Mouse (Mus musculus): ENCODE measurements around the gene Psmb5.
A peak's percentile ranks its signal among the peaks of the same experiment; 100 is the strongest.

The Psmb5 gene

DNA sequence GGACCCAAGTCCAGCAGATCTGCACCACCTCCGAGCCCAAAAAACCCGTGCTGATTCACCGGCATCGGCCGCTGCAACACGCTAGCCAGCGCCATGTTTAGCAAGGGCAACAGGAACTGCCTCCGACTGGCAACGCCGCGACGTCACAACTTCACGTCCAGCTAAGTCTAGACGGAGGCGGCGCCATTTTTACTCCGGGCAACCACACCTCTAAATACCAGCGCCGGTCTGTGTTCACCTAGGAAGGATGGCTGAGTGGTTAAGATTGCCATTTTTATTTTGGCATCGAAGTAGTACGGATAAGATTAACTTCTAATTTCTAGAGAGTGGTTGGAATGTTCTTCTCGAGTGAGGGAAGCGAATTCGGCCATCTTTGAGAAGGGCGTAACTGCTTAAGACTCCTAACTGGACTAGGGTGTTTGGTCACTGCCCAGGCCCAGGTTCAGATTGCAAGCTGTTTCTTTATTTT, at the start of gene Psmb5:
TSS of gene Psmb5 (minus strand) at position 126 of the 469 bp plus-strand sequence.
- DNase-seq (ENCODE audit: low read depth in 2 of 2, low spot score in 2 of 2): peak; percentile 78 to 81

DNA sequence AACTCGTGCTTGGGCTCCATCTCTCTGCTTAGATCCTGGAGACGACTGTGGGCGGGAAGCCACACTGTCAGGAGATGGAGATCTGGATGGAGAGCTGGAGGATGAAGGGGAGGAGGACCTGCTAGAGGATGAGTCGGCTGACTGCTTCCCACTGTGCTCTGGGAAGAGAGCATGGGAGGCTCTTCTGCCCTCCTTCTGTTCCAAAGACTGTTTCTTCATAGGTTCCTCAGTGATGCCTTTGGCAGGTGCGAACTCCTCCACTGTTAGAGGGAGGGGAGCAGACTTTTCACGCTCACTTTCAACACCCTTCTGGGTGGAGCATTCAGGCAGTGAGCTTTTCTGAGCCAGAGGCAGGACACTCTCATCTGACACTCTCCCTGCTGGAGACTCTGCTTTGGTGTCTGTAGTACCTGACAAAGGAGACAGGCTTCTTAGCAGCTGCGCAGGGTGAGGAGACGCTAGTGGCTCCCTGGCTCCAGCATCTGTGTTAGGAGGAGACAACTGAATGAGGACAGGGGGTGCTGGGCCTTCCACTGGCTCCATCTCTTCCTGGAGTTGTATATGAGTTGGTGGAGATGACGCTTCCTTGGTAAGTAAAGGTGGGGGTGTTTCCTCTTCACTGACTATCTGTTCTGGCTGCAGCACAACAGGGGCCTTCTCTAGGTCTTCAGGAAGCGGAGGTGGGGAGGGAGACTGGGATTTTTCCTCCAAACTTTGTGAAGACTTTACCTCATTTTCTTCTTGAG, 46.8 kb upstream of the Psmb5 start:
- DNase-seq (ENCODE audit: low read depth in 2 of 2, low spot score in 2 of 2): no peak

DNA sequence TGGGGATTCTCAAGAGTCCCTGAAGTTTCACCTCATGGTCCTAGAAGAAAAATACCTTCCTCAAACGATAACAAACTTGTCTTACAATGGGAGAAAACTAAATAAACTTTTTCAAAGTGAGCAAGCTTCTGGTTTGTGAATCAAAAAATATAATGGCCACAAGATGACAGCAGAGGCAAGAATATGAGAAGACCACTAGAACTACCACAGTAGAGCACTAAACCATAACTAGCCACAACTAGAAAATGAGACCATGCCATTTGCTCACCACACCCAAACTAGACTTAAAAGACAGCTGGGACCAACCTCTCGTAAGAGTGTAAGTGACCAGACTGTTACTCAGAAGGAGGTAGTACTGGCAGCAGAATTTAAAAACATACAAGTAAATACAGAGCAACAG, 42.2 kb upstream of the Psmb5 start:
- peak in 1 of 2 experiments; percentile 35 for DNase-seq (ENCODE audit: low read depth in 2 of 2, low spot score in 2 of 2)

DNA sequence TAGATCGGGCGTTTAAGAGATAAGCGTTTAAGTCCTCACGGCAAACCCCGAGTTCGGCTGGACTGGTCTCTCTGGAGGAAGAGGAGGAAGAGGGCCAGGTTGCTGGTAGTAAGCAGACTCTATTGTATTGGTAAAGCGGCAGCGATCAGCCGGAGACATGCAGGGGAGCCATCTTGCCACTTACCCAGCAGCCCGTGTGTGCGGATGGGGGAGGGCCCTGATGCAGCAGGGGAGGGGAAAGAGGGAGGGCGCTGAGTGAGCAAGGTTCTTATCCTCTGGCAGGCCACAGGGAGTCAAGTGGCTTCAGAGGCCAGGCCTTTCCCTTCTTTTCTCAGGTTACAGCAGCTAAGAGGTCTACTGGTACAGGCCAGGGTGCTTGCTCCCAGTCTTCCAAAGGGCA, 35.7 kb upstream of the Psmb5 start:
- DNase-seq (ENCODE audit: low read depth in 2 of 2, low spot score in 2 of 2): peak; percentile 68 to 71

DNA sequence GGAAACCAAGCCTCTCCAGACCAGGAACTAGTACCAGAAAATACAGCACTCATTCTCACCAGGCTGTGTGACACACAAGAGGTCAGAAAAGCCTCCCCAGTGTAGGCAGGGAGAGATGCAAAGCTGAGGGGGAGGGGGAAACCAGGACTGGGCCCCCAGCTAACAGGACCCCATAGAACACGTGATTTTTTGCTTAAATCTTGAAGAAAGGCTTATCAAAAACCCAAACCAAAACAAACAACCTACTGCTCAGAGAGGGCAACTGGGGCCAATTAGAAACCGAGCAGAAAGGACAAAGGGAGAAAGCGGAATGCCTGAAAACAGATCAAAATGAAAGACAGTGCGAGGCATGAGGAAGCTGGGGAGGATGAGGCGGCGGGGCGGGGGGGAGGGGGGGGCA, 35.0 kb upstream of the Psmb5 start:
- no peak for DNase-seq (ENCODE audit: low read depth in 2 of 2, low spot score in 2 of 2)

DNA sequence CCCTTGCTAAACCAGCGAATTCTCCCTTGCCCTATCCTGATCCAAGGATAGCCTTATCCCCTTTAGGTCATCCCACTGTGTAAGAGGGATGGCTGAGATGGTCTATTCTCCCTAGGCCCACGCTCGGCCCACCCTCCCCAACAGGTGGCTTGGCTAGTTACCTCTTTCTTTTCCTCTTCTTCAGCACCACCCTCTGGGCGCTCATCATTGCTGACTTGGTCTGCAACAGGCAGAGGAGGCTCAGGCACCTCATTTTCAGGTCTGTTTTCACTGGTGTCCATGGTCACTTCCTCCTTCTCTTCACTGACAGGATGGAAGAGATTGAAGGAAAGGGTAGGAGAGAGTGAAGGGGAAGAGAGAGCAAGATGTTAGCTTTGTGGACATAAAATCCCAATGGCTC, 33.7 kb upstream of the Psmb5 start:
- no peak for DNase-seq (ENCODE audit: low read depth in 2 of 2, low spot score in 2 of 2)

DNA sequence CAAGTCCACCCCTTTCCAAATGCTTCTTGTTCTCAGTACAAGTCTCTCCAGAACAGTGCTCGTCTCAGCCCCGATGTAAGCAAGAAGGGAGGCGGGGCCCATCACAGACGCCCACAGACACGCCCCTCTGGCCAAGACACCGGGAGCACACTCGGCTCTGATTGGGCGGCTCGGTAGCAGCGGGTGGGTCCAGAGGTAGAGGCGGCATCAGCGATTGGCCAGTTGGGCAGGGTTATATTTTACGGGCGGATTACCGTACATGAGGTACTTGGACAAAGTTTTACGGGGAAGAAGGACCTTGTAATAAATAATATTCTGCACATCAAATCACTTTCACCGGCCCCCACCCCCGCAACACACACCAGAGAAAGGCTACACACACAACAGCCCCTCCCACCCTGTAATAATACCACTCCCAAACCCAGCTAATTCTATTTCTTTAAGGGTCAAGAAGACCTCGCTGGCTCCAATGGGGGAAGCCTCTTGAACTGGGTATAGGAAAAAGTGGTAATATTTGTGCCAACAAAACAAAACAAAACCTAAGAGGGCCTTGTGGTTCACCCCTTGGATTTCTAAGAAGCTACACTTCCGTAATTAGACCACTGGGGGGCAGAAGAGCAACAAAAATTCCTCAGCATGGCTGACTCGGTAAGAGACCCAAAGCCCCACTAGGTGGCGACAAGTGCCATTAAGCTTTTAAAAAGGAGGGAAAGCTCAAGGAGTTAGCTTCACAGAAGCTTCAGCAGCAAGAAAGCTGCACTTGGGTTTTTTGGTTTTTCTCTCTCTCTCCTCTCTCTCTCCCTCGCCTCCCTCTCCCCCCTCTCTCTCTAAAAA, 33.0 kb upstream of the Psmb5 start:
- peak; percentile 80 to 92 for DNase-seq (ENCODE audit: low read depth in 2 of 2, low spot score in 2 of 2)

DNA sequence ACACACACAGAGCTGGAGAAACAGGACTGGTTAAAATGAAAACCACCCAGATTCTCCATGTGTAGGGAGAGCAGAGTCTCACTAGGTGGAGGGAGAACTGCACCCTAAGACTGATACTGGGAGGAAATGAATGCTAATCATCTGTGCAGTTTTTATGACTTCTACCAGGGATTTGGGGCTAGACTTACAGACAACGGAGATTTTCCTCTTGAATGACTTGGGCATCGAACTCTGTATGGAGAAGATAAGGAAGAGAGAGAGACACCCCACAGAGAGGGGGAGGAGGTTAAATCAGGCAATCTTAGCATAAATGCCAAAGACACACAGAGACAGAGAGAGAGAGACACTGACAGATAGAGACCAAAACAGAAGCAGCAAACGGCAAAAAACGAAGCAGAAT, 30.1 kb upstream of the Psmb5 start:
- no peak for DNase-seq (ENCODE audit: low read depth in 2 of 2, low spot score in 2 of 2)

DNA sequence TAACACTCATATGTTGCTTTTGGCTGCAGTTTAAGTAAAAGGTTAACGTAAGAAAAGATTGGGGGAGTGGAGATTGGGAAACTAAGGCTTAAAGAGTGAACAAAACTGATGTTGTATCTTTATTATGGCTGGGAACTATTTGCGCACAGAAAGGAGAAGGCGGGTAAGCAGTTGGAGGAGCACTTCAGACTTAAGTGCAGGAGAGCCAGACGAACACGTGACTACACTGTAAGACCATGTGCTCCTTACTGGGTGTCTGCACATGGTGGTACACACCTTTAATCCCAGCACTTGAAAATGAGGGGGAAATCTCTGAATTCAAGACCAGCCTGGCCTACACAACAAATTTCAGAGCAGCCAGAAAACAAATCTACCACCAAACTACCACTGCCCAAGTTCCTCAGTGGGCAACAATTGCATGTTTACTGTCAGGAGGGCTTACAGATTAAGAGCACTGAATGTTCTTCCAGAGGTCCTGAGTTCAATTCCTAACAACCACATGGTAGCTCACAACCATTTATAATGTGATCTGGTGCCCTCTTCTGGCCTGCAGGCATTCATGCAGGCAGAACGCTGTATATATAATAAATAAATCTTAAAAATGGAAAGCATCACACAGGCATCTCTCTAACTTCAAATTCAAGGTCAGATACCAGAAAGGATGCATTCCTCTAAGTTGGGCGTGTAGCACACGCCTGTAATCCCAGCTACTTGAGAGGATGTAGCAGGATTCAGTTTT, 29.2 kb upstream of the Psmb5 start:
- no peak for DNase-seq (ENCODE audit: low read depth in 2 of 2, low spot score in 2 of 2)

DNA sequence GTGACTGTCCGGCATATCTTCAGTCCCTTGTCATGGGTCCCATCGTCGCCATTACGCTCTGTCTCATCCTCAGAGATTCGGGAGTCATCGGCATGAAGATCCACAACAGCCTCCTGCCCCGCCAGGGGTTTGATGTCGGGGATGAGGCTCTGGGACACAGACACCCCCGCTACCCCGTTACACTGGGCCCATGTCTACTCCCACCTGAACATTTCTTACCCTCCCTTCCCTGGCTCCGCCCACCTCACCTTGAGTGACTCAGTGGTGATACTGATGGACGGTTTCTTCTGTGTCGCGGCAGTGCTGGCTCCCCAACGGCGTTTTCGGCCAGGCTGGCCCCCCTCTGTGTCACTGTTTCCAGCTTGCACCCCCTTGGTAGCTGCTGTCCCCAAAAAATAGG, 28.6 kb upstream of the Psmb5 start:
- DNase-seq (ENCODE audit: low read depth in 2 of 2, low spot score in 2 of 2): no peak

DNA sequence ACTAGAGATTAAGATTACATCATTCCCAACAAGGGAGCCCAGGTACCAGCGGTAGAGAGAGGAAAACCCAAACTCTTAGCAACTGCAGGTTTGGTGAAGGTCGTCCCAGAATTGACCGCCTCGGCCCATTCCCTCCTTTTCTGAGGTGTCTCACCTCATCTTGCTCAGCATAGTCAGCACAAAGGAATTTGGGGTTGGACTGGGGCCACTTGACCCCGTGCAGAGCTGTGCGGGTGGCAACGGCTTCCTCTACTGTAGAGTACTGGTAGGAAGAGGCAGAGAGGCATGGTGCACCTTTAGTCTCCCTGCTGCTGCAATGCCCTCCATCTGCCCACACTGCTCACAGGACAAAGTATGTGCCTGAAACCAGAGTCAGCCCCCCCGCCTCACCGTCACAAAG, 26.5 kb upstream of the Psmb5 start:
- DNase-seq (ENCODE audit: low read depth in 2 of 2, low spot score in 2 of 2): no peak

DNA sequence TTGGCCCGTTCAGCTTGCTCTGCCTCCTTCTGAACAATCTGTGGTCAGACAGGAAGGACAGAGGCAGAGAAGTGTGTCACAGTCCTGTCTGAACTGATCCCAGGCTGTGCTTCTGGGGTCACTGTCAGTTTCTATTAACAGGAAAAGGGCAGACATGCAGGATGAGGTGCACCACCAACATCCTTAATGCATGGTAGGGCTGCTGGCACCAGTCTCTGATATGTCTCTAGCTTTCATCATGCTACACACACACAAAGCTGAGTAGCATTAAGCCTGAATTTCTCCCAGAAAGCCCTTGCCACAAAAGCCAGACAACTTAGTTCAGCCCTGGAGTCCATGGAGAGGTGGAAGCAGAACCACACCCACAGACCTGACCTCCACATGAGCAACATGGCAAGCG, 25.2 kb upstream of the Psmb5 start:
- no peak for DNase-seq (ENCODE audit: low read depth in 2 of 2, low spot score in 2 of 2)

DNA sequence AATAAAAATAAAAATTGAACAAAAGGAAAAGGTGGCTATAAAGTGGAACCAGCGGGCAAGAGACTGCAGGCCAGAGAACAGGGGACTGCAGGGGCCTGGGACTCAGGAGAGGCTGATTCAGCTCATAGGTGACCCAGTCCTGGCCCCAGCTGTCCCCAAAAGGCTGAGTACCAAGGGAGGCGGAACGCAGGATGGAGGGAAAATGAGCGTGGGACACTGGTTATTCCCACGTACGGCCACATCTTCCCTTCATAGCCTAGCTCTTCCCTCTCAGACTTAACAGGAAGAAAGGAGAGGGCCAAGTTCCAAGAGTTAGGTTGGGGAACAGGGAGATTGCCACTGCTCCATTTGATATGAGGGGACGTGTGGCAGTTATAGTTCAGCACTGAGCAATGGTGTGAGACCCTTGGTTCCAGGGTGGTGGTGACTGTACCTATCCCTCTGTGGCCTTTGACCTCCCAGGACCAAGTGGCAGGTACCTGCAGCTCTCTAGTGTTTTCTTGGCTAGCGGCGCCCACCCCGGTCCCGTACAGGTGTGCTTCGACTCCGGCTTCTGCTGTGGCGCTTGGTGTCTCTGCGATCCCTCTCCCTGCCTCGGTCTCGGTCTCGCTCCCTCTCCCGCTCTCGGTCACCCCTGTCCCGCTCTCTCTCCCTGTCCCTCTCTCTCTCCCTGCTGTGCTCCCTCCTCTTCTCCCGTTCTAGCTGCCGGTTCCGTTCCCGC, 24.6 kb upstream of the Psmb5 start:
- DNase-seq (ENCODE audit: low read depth in 2 of 2, low spot score in 2 of 2): no peak

DNA sequence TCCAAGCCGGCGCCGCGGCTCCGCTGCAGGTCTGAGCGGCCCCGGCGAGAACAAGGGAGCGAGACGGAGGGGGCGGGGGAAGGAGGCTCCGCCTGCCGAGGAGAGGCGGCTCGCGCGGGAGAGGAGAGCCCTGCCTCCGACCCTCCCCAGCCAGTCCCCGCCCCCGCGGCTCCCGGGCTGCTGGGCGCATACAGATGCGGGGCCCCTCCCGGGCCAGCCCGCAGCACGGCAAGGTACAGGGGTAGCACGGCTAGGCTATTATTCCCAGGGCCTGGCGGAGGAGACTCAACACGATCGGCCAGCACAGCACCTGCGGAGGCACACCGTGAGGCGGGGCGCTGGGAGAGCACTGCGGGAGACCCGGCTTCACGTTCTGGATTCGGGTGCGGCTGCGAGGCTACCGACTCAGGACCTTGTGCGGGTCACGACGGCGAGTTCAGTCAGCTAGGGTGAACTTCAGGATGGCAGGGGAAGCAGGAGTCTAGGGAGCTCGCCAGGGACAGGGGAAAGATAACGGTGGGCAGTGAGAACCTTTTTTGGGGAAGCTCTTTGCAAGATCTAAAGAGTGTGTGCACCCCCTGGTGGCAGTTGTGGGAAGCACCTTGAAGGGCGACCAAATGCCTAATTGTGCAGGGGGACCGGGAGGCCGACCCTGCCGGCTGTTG, 23.6 kb upstream of the Psmb5 start, which contains the start of gene Cdh24:
TSS of gene Cdh24 (minus strand) at position 60 of the 665 bp plus-strand sequence.
- peak; percentile 86 to 93 for DNase-seq (ENCODE audit: low read depth in 2 of 2, low spot score in 2 of 2)

DNA sequence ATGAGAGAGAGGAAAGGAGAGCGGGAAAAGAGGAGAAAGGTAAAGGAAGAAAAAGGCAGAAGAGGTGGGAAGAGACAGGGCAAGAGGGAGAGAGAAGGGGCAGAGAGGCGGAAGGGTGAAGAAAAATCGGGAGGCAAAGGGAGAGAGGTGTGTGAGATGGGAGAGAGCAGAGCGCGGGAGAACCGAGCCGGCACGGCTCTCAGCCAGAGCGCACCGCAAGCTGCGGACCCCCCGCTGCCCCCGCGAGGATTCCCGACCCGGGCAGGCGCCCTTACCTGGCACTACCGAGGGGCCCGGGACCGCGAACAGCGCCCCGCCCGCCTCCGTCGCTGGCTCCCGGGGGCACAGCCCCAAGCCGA, 23.1 kb upstream of the Psmb5 start, which contains the start of gene Gm17606:
TSS of gene Gm17606 (plus strand) at position 7 of the 359 bp plus-strand sequence.
- no peak for DNase-seq (ENCODE audit: low read depth in 2 of 2, low spot score in 2 of 2)

DNA sequence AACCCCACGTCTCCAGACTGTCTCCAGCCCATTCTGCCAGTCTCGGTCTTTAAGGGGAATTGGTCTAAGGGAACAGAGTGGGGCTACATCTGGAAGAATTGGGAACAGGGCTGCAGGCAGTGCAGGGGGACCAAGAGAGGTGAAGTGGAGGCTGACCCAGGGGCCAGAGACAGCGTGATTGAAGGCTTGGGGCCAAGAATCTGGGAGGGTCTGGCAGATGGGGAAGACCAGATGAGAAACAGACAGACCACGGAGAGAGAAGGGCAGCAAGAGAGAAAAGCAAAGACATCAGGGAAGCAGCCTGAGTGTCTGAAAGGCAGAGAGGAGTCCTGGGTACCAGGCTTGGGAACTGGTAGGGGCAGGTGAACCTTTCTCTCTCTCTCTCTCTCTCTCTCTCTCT, 22.3 kb upstream of the Psmb5 start:
- DNase-seq (ENCODE audit: low read depth in 2 of 2, low spot score in 2 of 2): no peak

DNA sequence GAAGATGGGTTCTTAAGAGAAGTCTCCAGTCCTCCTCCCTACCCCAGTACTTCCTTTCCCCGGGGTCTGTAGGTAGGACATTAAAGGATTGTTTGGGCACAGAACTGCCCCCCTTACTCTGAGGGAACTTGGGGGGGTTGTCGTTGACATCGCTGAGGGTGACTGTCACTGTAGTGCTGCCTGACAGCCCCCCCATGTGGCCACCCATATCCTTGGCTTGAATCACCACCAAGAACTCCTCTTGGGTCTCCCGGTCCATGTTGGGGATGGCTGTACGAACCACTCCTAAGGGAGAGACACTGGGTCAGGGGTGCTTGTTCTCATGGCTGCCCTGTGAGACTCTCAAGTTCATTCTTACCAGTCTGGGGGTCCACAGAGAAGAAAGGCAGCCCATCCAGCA, 20.4 kb upstream of the Psmb5 start:
- no peak for DNase-seq (ENCODE audit: low read depth in 2 of 2, low spot score in 2 of 2)

DNA sequence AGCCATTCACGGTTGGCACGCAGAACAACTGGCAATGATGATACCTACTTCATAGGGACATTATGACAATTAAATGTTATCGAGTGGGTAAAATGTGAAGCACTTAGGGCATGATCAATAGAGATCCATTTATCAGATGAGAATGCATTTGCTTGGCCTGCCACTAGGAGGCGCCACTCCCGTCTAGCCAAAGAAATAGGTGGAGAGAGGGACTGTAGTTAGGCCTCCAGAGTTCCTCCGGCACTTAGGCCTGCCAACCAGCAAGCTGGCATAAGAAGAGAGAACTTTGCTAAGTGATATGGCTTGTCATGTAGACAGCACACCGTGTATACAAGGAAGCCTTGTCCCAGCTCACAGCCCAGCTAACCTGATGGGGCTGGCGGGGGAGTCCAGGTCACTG, 19.1 kb upstream of the Psmb5 start:
- DNase-seq (ENCODE audit: low read depth in 2 of 2, low spot score in 2 of 2): peak; percentile 58 to 68

DNA sequence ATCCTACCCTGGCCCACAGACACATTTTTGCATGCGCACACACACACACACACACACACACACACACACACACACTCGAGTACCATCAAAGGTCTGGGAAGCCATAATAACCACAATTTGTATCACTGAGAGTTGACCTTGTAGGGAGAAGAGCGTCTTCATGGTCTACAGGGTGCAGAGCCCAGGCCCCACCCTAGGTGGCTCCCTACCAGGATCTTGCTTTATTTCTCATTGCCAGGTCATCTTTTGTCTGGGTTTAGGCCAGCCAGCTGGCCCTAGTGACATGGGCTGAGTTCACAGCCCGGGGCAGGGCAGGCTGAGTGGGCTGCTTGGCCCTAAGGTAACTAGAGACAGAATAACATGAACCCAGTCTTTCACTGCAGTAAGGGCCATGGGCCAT, 16.4 kb upstream of the Psmb5 start:
- DNase-seq (ENCODE audit: low read depth in 2 of 2, low spot score in 2 of 2): no peak

DNA sequence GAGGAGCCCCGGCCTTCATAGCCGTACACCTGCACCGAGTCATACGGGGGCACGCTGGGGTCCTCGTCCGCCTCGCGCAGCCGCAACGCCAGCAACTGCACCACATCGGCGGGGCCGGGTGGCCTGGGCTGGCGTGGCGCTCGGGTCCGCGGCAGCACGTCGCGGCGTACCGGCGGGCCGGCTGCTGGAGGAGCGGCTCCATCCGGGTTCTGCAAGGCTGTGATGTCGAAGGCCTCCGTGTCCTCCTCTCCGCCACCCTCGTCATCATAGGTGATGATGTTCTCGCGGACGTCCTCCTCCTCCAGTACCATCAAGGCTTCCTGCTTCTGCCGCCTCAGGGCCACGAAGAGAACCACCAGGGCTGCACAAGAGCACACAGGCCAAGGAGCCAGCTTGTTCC, 14.4 kb upstream of the Psmb5 start:
- no peak for DNase-seq (ENCODE audit: low read depth in 2 of 2, low spot score in 2 of 2)

DNA sequence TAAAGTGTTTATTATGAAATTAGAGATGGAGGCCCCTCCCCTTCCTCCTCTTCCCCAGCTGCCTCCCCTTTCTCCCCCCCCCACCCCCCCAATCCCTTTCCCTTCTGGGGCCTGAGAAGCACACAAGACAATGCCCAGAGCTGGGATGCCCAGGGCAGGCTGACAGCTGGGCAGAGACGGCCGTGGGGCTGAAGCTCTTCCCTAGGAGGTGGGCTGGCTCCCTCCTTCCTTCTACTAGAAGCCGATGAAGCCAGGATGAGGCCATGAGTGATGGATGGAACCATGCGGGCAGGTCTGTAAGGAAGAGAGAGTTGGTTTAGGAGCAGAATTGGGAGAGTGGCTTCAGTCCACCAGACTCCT, 13.4 kb upstream of the Psmb5 start:
- DNase-seq (ENCODE audit: low read depth in 2 of 2, low spot score in 2 of 2): no peak
